In genomic region chr11:58315536-58316168, GRCm38 (mm10) we compare ENCODE assay signal across 25 mouse cellular contexts. TPM values are rescaled to one million over a fixed set of nuclear protein-coding genes. Genes with fewer than 3 reads are reported as not detected.
"Had no signal": no experiment of that assay in that cellular context is flagged by ENCODE, and none has a peak within 500 bp of the region (broad histone marks: within the 10 kb centered on the region; RNA-seq: fewer than 3 reads in every experiment).

No protein-coding gene starts in this region.

- H3K4me3 ChIP-seq: kidney, embryonic 15.5 days; left cerebral cortex, adult 2 months; liver, embryonic 13.5 days; midbrain, embryonic 12.5 days; midbrain, embryonic 15.5 days; neural tube, embryonic 13.5 days; stomach, embryonic 15.5 days had no signal

- H3K4me1 ChIP-seq: kidney, embryonic 15.5 days; midbrain, embryonic 12.5 days; midbrain, embryonic 15.5 days; stomach, embryonic 15.5 days had no signal

- H3K9ac ChIP-seq: kidney, embryonic 15.5 days; liver, embryonic 13.5 days; lung, embryonic 14.5 days; midbrain, embryonic 12.5 days; midbrain, embryonic 15.5 days; neural tube, embryonic 13.5 days; stomach, embryonic 15.5 days had no signal

- H3K9me3 ChIP-seq: kidney, embryonic 15.5 days; liver, embryonic 13.5 days; midbrain, embryonic 12.5 days; midbrain, embryonic 15.5 days; neural tube, embryonic 13.5 days; stomach, embryonic 15.5 days had no signal

- H3K4me2 ChIP-seq: kidney, embryonic 15.5 days; liver, embryonic 13.5 days; lung, embryonic 14.5 days; midbrain, embryonic 12.5 days; midbrain, embryonic 15.5 days; neural tube, embryonic 13.5 days; stomach, embryonic 15.5 days had no signal

- H3K27me3 ChIP-seq: kidney, embryonic 15.5 days; liver, embryonic 13.5 days; midbrain, embryonic 15.5 days; neural tube, embryonic 13.5 days; stomach, embryonic 15.5 days had no signal

- DNase-seq: kidney, adult 11 months; kidney, adult 8-10 months; kidney, postnatal 10 days; kidney, postnatal 36 days; layer of hippocampus, postnatal 36 days; liver, embryonic 13.5 days; lung, embryonic 14.5 days; lung, postnatal 36 days; retina, postnatal 1 day; right cerebral cortex, postnatal 25 days; spleen, adult 18-20 months; thymus, postnatal 25 days had no signal

- H3K27ac ChIP-seq: kidney, embryonic 15.5 days; left cerebral cortex, adult 2 months; liver, embryonic 13.5 days; midbrain, embryonic 12.5 days; midbrain, embryonic 15.5 days; neural tube, embryonic 13.5 days; stomach, embryonic 15.5 days had no signal

RNA-seq across cellular contexts. Expression of gene 4930438A08Rik, which starts 41.1 kb away (rescaled TPM):
- total RNA-seq: layer of hippocampus, adult 8-10 months; layer of hippocampus, postnatal 10 days; layer of hippocampus, postnatal 36 days; left cerebral cortex, adult 2 months; left cerebral cortex, postnatal 10 days; left cerebral cortex, postnatal 36 days; liver, adult 2 months; neutrophil, adult 5-6 weeks had no signal
- polyA plus RNA-seq: kidney, embryonic 15.5 days; limb, embryonic 11.5 days; liver, adult 2 months; lung, embryonic 14.5 days; midbrain, embryonic 15.5 days; neural tube, embryonic 13.5 days had no signal
